Mouse (Mus musculus): ENCODE results near the gene Litaf. TPM values are rescaled to one million over a fixed set of nuclear protein-coding genes. Genes with fewer than 3 reads are reported as not detected.

The Litaf gene
- polyA plus RNA-seq, 1 experiment from 2014 or later, result 99.1 TPM

DNA sequence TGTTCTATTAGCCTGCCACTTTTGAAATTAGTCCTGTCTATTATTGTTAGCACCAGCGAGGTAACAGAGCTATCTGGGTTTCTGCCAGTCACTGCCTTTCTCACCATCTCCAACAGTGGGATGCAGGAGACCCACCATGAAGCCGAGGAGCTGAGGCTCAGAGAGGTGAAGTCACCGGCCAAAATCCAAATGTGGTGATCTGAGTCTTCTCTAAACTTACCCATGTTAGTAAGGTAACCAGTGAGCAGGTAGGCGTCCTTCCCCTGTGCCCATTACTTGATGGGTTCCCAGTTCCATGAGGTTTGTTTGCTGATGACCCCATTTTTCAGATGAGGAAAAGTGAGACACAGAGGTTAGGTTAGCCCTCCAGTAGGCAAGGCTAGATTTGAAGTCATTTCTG lies 1.6 kb downstream of the Litaf start:
- peaks cover 42% of the 10 kb centered on the region for H3K4me1 ChIP-seq (replicated peaks)
- no peaks in the 10 kb centered on the region for H3K27me3 ChIP-seq (replicated peaks)
- H3K27ac ChIP-seq, result no peak overlapping the region
- no peak overlapping the region for H3K9ac ChIP-seq
- no peak overlapping the region for H3K4me2 ChIP-seq (replicated peaks)
- no peaks in the 10 kb centered on the region for H3K36me3 ChIP-seq
- WGBS, result 93% methylated on average over 4 of the region's 4 CpGs
- H3K4me3 ChIP-seq (replicated peaks), result no peak overlapping the region
- no peaks in the 10 kb centered on the region for H3K9me3 ChIP-seq
- no peak for ATAC-seq

DNA sequence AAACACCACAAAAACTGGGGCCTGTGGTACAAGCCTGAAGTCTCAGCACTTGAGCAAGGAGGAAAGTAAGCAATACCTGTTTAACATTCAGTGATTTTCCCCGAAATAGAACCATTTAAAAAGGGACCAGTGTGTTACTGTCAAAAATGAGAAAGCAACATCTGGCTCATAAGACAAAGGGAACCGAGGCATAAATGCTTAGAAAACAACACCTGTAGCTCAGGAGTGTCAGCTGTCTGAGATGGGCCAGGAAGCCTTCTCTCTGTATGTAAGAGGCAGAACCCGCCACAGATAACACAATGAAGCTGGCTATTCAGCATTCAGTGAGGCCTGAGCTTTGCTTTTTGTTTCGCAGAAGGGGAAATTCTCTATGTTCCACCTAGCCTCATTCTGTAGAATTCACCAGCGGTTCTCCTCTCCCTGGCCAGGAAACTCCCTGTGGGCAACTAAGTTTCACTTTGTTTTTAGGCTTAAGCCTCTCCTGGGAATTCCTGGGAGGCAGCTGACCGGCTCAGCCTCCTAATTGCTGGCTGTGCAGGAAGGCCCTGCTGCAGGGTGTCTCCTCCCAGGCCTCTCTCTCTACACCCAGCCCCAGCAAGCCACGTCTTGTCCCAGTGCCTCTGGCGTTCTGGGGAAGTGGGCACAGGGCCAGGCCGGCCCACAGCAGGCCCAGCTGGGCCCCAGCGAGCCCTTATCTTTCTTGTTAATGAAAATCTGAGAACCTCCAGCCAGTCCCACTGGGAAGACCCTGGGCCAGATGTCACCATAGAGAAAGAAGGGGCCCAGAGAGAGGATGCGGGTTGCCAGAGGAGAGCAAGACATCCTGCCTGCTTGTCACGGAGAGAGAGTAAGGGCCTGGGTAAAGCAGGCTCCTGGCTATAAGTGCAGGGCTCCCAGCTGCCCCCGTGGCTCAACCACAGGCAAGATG lies 2.9 kb downstream of the Litaf start:
- H3K27ac ChIP-seq, result peak overlapping the region; percentile 83
- ATAC-seq, result peak; percentile 54
- H3K36me3 ChIP-seq, result no peaks in the 10 kb centered on the region
- peaks cover 32% of the 10 kb centered on the region for H3K4me1 ChIP-seq (replicated peaks)
- no peaks in the 10 kb centered on the region for H3K27me3 ChIP-seq (replicated peaks)
- H3K9me3 ChIP-seq, result no peaks in the 10 kb centered on the region
- H3K4me3 ChIP-seq (replicated peaks), result no peak overlapping the region
- H3K4me2 ChIP-seq (replicated peaks), result peak overlapping the region; percentile 9; the same call in 1 of the 2 replicates
- peak overlapping the region; percentile 4; the same call in 1 of the 2 replicates for H3K9ac ChIP-seq
- WGBS, result 34% methylated on average over 13 of the region's 13 CpGs

DNA sequence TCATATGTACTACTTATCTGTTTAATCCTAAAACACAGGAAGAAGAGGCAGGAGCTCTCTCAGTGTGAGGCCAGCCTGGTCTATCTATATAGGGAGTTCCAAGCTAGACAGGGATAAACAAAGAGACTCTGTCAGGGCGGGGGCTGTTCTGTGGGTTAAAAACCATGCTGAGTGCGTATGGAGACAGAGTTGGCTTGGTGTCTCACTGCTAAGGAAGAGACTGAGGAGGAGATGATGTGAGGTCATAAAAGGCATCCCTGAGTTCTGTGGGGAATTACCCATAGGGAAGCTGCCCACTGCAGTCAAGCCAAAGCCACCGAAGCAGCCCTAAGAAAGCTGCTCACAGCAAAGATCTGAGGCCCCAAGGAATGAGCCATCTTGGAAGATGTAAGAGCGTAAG lies 5.3 kb downstream of the Litaf start, which contains the start of gene Snn:
Gene Snn (plus strand): TSS at position 301 of the 400 bp plus-strand sequence.
- H3K9me3 ChIP-seq, result no peaks in the 10 kb centered on the region
- H3K4me2 ChIP-seq (replicated peaks), result no peak within 1 kb of the TSS
- H3K36me3 ChIP-seq, result no peaks in the 10 kb centered on the region
- H3K27me3 ChIP-seq (replicated peaks), result no peaks in the 10 kb centered on the region
- H3K4me1 ChIP-seq (replicated peaks), result peaks cover 18% of the 10 kb centered on the region
- WGBS, result 85% methylated on average over 4 of the region's 4 CpGs
- no peak within 1 kb of the TSS for H3K9ac ChIP-seq
- H3K27ac ChIP-seq, result no peak within 1 kb of the TSS
- ATAC-seq, result no peak
- no peak within 1 kb of the TSS for H3K4me3 ChIP-seq (replicated peaks)

DNA sequence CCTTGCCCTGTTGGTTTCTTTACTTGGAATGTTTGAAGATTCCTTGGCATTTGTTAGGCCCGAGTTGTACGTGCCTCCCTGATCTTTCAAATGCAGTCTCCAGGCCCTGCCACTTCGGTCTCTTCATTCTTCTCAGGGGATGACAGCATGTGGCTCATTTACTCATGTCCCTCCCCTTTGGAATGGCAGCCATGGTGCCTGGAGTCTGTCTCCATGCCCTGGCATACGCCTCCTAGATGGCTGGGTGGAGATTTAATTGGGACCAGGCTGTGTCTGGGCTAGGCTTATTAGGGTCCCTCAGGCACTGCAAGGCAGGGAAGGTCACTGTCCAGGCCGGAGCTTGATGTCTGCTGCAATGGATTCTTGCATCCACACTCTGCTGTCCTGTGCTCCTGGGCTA lies 10.0 kb downstream of the Litaf start:
- Histone ChIP-seq H3K4me3 (replicated peaks) (no peak overlapping the region), H3K4me2 (replicated peaks) (no peak overlapping the region)
- ATAC-seq, result no peak

DNA sequence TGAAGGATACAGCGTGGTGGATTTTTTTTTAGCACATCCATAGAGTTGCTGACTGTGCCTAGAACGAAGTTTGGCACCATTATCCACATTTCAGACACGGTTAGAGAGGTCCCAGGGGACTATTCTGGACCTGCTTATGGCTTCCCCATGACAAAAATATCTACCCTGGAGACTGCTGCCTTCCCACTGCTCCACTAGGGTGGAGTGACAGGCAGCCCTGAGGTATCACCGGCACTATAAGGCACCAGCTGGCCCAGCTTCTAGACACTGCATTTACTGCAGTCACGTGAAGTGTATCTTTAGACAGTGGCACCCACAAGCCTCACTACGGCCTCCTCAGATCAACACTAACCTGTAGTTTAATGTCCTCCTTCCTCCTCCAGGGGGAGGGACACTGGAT lies 11.1 kb downstream of the Litaf start:
- Histone ChIP-seq H3K4me1 (replicated peaks) (no peaks in the 10 kb centered on the region), H3K27ac (no peak overlapping the region), H3K9me3 (no peaks in the 10 kb centered on the region), H3K27me3 (replicated peaks) (no peaks in the 10 kb centered on the region), H3K4me3 (replicated peaks) (no peak overlapping the region), H3K4me2 (replicated peaks) (no peak overlapping the region), H3K36me3 (no peaks in the 10 kb centered on the region), H3K9ac (no peak overlapping the region)
- 88% methylated on average over 6 of the region's 6 CpGs for WGBS
- ATAC-seq, result no peak

More for the DNA sequence above, 10.0 kb downstream of the Litaf start:
- H3K27ac ChIP-seq, result no peak overlapping the region
- WGBS, result 80% methylated on average over 5 of the region's 5 CpGs
- no peaks in the 10 kb centered on the region for H3K4me1 ChIP-seq (replicated peaks)
- H3K9me3 ChIP-seq, result no peaks in the 10 kb centered on the region
- no peaks in the 10 kb centered on the region for H3K36me3 ChIP-seq
- H3K27me3 ChIP-seq (replicated peaks), result no peaks in the 10 kb centered on the region
- no peak overlapping the region for H3K9ac ChIP-seq

DNA sequence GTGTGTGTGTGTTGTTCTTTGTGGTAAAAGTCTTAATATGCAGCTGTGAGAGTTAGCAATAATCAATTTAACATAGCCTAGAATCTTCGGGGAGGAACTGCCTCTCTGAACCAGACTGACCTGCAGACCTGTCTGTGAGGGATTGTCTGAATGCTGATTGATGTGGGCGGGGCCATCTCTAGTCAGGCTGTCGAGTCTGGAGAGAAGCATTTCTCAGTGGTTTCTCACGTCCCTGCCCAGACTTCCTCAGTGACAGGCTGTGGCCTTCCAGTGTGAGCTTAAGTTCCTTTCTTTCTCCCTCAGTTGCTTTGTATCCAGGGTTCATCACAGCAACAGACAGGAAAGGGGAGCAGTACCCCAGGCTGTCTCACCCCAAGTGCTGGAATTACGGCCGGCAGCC lies 11.5 kb downstream of the Litaf start:
- no peaks in the 10 kb centered on the region for H3K27me3 ChIP-seq (replicated peaks)
- no peaks in the 10 kb centered on the region for H3K4me1 ChIP-seq (replicated peaks)
- H3K9ac ChIP-seq, result no peak overlapping the region
- H3K27ac ChIP-seq, result no peak overlapping the region
- H3K4me2 ChIP-seq (replicated peaks), result no peak overlapping the region
- 63% methylated on average over 6 of the region's 6 CpGs for WGBS
- no peaks in the 10 kb centered on the region for H3K9me3 ChIP-seq
- H3K4me3 ChIP-seq (replicated peaks), result no peak overlapping the region
- no peaks in the 10 kb centered on the region for H3K36me3 ChIP-seq
- no peak for ATAC-seq

DNA sequence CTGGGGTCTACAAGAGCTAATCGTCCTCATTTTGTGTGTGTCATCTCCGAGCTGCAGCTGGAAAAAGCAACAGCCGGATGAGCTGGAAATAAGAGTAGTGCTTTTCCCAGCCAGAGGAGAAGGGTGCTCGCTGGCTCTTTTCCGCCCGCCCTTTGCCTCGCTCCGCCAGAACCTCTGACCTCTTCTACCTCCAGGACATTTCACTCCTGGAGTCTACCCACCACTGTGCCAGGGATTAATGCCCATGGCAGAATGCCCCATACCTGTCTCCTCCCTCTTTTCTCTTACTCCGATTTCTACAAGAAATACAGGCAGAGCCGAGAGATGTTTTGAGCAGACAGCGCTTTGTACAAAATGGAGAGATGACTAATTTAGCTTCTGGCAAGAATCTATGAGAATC lies 14.8 kb downstream of the Litaf start:
- no peaks in the 10 kb centered on the region for H3K4me1 ChIP-seq (replicated peaks)
- no peak overlapping the region for H3K9ac ChIP-seq
- no peak overlapping the region for H3K27ac ChIP-seq
- WGBS, result 89% methylated on average over 11 of the region's 11 CpGs
- H3K4me2 ChIP-seq (replicated peaks), result no peak overlapping the region
- no peaks in the 10 kb centered on the region for H3K36me3 ChIP-seq
- H3K9me3 ChIP-seq, result no peaks in the 10 kb centered on the region
- H3K27me3 ChIP-seq (replicated peaks), result no peaks in the 10 kb centered on the region
- H3K4me3 ChIP-seq (replicated peaks), result no peak overlapping the region
- ATAC-seq, result no peak

DNA sequence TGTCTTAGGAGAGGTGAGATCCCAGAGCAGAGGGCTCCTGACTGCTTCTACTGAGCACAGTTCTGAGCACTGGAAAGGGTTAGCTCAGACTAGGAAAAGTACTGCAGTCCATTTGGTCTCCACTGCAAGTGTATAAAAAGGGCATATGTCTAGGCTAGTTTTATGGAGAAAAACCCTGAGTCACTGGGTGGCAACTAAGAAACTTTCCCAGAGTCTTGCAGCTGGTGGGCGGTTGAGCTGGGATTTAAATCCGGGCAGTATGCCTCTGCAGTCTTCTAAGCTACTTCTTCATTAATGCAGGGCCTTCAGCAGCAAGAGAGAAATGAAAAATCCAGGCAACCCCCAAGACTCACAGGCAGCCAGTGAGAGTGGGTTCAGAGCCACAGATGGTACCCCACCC lies 15.7 kb downstream of the Litaf start:
- Histone ChIP-seq H3K4me1 (replicated peaks) (no peaks in the 10 kb centered on the region), H3K4me2 (replicated peaks) (no peak overlapping the region), H3K27me3 (replicated peaks) (no peaks in the 10 kb centered on the region), H3K9ac (no peak overlapping the region), H3K4me3 (replicated peaks) (no peak overlapping the region), H3K9me3 (no peaks in the 10 kb centered on the region), H3K36me3 (no peaks in the 10 kb centered on the region), H3K27ac (no peak overlapping the region)
- no peak for ATAC-seq
- WGBS, result 95% methylated on average over 2 of the region's 2 CpGs

DNA sequence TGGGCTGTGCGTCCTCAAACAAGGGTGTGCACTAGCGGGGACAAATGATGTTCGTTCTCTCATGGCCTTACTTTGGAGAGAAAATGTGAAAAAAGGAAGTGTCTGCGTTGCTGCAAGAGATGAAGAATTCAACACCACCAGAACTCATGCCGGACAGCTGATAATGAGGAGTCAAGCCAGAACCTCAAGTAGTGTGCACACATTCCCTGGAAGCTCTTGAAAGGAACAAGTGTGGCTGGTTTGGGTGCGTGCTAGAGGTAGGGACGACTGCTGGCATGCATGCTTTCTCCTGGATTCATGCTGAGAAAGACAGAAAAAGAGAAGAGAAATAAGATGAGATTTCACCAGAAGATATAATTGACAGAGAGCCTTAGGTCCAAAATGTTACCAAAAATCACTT lies 18.8 kb downstream of the Litaf start:
- ATAC-seq, result no peak
- H3K27ac ChIP-seq, result no peak overlapping the region
- H3K36me3 ChIP-seq, result no peaks in the 10 kb centered on the region
- WGBS, result 84% methylated on average over 7 of the region's 7 CpGs
- H3K4me3 ChIP-seq (replicated peaks), result no peak overlapping the region
- no peaks in the 10 kb centered on the region for H3K4me1 ChIP-seq (replicated peaks)
- H3K4me2 ChIP-seq (replicated peaks), result no peak overlapping the region
- no peak overlapping the region for H3K9ac ChIP-seq
- H3K9me3 ChIP-seq, result no peaks in the 10 kb centered on the region
- no peaks in the 10 kb centered on the region for H3K27me3 ChIP-seq (replicated peaks)

DNA sequence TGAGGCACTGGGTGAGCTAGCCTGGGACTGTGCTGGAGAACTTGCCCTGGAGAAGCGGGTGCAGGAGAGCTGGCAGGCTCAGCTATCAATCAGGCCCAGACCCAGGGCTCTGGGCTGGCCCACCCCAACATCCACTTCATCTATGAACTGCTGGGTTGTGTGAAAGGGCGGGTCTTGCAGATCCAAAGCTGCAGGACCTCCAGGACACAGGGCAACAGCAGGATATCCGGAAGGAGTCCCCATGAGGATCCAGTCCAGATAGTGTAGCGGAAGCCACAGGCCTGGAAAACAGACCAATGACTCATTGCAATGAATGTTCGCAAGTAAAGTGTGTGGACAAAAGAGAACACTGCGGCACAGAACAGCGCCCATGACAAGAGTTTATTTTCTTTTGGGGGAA lies 19.5 kb downstream of the Litaf start:
- no peak overlapping the region for H3K27ac ChIP-seq
- no peak overlapping the region for H3K4me2 ChIP-seq (replicated peaks)
- ATAC-seq, result no peak
- no peaks in the 10 kb centered on the region for H3K27me3 ChIP-seq (replicated peaks)
- H3K4me3 ChIP-seq (replicated peaks), result no peak overlapping the region
- H3K9me3 ChIP-seq, result no peaks in the 10 kb centered on the region
- no peaks in the 10 kb centered on the region for H3K36me3 ChIP-seq
- no peak overlapping the region for H3K9ac ChIP-seq
- WGBS, result 77% methylated on average over 7 of the region's 7 CpGs
- no peaks in the 10 kb centered on the region for H3K4me1 ChIP-seq (replicated peaks)

DNA sequence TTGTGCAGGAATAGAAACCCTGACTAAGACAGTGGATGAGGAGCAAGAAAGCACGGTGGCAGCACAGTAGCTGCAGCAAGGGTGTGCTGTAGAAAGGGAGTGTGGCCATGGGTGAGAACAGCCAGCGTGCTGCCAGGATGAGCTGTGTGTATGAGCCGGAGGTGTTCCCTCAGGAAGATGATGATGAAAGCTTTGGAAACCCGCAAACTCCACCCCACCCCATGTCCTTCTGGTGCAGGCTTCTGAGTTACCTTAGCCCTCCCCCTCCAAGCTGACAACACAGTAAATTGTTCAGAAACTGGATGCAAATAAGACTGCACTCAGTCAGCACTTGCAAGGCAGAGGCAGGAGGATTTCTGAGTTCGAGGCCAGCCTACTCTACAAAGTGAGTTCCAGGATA lies 22.7 kb downstream of the Litaf start:
- WGBS, result 74% methylated on average over 5 of the region's 5 CpGs
- Histone ChIP-seq H3K9me3 (no peaks in the 10 kb centered on the region), H3K4me1 (replicated peaks) (no peaks in the 10 kb centered on the region), H3K36me3 (no peaks in the 10 kb centered on the region), H3K27ac (no peak overlapping the region), H3K27me3 (replicated peaks) (no peaks in the 10 kb centered on the region), H3K4me3 (replicated peaks) (no peak overlapping the region), H3K9ac (no peak overlapping the region), H3K4me2 (replicated peaks) (no peak overlapping the region)
- no peak for ATAC-seq

DNA sequence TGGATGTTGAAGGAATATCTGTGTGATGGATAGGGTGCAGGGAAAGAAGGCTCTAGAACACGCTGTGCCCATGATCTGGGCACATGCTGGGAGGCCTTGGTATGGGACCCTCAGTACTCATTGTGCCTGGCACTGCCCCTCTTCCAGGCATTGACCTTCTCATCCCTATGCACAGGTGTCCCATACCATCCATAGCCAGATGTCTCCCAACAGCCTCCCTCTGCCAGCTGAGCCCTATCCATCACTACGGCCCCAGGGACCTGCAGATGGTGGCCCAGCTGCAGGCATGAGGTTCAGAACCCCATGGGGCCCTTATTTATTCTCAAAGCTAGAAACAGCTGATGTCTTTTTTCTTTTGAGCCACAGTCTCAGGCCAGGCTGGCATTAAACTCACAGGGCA lies 25.4 kb downstream of the Litaf start:
- Histone ChIP-seq H3K36me3 (no peaks in the 10 kb centered on the region), H3K9me3 (no peaks in the 10 kb centered on the region), H3K4me1 (replicated peaks) (peaks cover 4% of the 10 kb centered on the region; the same call in 1 of the 2 replicates), H3K4me2 (replicated peaks) (no peak overlapping the region), H3K9ac (no peak overlapping the region), H3K27me3 (replicated peaks) (no peaks in the 10 kb centered on the region), H3K4me3 (replicated peaks) (no peak overlapping the region), H3K27ac (no peak overlapping the region)
- no peak for ATAC-seq
- WGBS, result 76% methylated on average over 2 of the region's 2 CpGs

Data from intestine, embryonic 15.5 days (tissue).